Mouse (Mus musculus) heart, postnatal 0 days (tissue): ENCODE results near the gene Wdr83.

Source experiments
- CTCF ChIP-seq: IDR thresholded peaks from 2 replicates; pipeline ENCODE4 v1.5.1; 2016; ENCODE audit warnings: antibody characterized with exemption, control low read depth, low read depth
- EP300 ChIP-seq: IDR thresholded peaks from 2 replicates; pipeline ENCODE4 v1.6.1; 2016; ENCODE audit warnings: antibody characterized with exemption, low read depth

DNA sequence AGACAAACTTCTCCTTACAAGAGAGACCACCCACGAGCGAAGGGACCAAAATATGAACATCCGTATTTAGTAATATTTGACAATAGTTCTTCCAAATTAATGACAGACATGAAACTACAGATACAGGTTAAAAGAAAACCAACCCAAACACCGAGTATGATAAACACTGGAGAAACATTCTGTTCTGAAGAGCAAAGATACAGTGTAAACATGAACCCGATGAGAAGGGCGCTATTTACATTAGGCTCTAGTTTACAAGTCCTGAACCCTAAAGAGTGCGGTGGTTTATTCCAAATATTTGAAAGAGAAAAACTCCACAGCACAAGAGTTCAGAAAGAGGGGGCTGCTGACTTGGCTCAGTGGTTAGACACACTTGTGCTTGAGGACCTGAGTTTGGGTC lies 35.9 kb upstream of the Wdr83 start:
- TF ChIP-seq CTCF (no peak), EP300 (no peak)
